Mouse (Mus musculus) forebrain, embryonic 16.5 days (tissue): Measurements from ENCODE around the gene Ptpn20. TPM values are rescaled to one million over a fixed set of nuclear protein-coding genes. Genes with fewer than 3 reads are reported as not detected.

Source experiments
- ATAC-seq: fragments of 200-750 bp; cut with Nextera tagmentation; 2 replicates; pipeline ENCODE4 v1.8.0; 2017; ENCODE audit warnings: mild to moderate bottlenecking, moderate library complexity
- H3K27ac ChIP-seq: fragments of 300-500 bp; sonication (generic); 2 replicates; pipeline ENCODE4 v1.5.1; 2014; ENCODE audit warnings: low read length, control low read depth
- H3K27me3 ChIP-seq: fragments of 300-500 bp; sonication (generic); replicated peaks from 2 replicates; pipeline ENCODE4 v1.6.1; 2014; ENCODE audit warnings: low read length; ENCODE audit not compliant: control insufficient read depth, insufficient read depth
- H3K36me3 ChIP-seq: fragments of 300-500 bp; sonication (generic); 2 replicates; pipeline ENCODE4 v1.6.1; 2014; ENCODE audit not compliant: control insufficient read depth, insufficient read depth
- H3K4me1 ChIP-seq: fragments of 300-500 bp; sonication (generic); replicated peaks from 2 replicates; pipeline ENCODE4 v1.6.1; 2014; ENCODE audit warnings: low read length; ENCODE audit not compliant: control insufficient read depth, insufficient read depth
- H3K4me2 ChIP-seq: fragments of 300-500 bp; sonication (generic); 2 replicates; pipeline ENCODE4 v1.6.1; 2014; ENCODE audit warnings: mild to moderate bottlenecking, low read length, control low read depth
- H3K4me3 ChIP-seq: fragments of 300-500 bp; sonication (generic); replicated peaks from 2 replicates; pipeline ENCODE4 v1.5.1; 2014; ENCODE audit warnings: mild to moderate bottlenecking, low read length, control low read depth
- H3K9ac ChIP-seq: fragments of 300-500 bp; sonication (generic); replicated peaks from 2 replicates; pipeline ENCODE4 v1.6.1; 2014; ENCODE audit warnings: low read depth, low read length, control low read depth
- H3K9me3 ChIP-seq: fragments of 300-500 bp; sonication (generic); 2 replicates; pipeline ENCODE4 v1.6.1; 2016; ENCODE audit warnings: low read length; ENCODE audit not compliant: control insufficient read depth
- polyA plus RNA-seq: library from polyadenylated mRNA; unstranded; fragments of >200 nt; fragmentation: Nextera tagmentation; extraction: Ambion mirVana; gene quantifications from 2 replicates; pipeline ENCODE4 v1.2.1, GENCODE M21; 2015

Gene Ptpn20
- polyA plus RNA-seq, 1 experiment from 2014 or later: 0.13 TPM

- no peaks in the 10 kb centered on the region for H3K9me3 ChIP-seq
- H3K4me2 ChIP-seq: no peak overlapping the region
- peaks cover 9% of the 10 kb centered on the region for H3K4me1 ChIP-seq
- H3K27ac ChIP-seq: no peak overlapping the region
- H3K4me3 ChIP-seq: no peak overlapping the region
- no peaks in the 10 kb centered on the region for H3K36me3 ChIP-seq
- H3K27me3 ChIP-seq: no peaks in the 10 kb centered on the region
- 0 out of 2 replicates have a peak, but pooled peaks have one; percentile 14 for ATAC-seq
- H3K9ac ChIP-seq: no peak overlapping the region
Observed at GRCm38 (mm10) chr14:33689044-33689443, 100.0 kb downstream of the Ptpn20 start.

Other genes starting within 250 kb of the Ptpn20 start
- 39.3 and 39.8 TPM in 2 replicates for gene Mapk8, start 142.0 kb upstream of the Ptpn20 start, polyA plus RNA-seq
- not detected in 2 replicates for gene Frmpd2, start 117.5 kb upstream of the Ptpn20 start, polyA plus RNA-seq